Mouse (Mus musculus): ENCODE data around the gene Nodal. TPM values are rescaled to one million over a fixed set of nuclear protein-coding genes. Genes with fewer than 3 reads are reported as not detected.

Gene Nodal
- polyA plus RNA-seq, 1 experiment from 2014 or later, result 0.09 TPM

DNA sequence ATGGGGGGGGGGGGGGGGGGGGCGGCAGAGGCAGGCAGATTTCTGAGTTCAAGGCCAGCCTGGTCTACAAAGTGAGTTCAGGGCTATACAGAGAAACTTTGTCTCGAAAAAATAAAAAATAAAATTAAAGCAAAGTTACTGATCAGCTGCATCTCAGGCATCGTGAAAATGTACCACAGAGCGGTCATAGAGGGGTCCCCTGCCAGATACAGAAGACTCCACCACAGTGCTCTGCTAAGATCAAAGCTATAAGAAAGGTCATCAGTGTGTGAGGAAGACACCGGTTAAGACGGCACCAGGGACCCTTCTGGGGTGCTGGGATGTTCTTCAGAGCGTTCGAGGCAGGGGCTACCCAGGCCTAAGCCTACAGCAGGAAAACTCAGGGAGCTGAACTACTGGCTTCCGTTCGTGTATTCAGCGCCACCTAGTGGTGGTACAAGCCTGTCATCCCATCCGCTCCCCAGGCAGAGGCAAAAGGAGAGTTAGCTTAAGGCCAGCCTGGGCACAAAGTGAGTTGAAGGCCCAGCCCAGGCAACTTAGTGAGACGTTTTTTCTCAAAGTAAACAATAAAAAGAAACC, 18.5 kb upstream of the Nodal start:
- Histone ChIP-seq H3K9me3 (replicated peaks) (no peaks in the 10 kb centered on the region), H3K36me3 (no peaks in the 10 kb centered on the region), H3K27ac (no peak overlapping the region), H3K4me1 (replicated peaks) (peaks cover 6% of the 10 kb centered on the region), H3K27me3 (peaks cover 4% of the 10 kb centered on the region; the same call in 1 of the 2 replicates), H3K9ac (no peak overlapping the region), H3K4me2 (no peak overlapping the region), H3K4me3 (no peak overlapping the region)
- peak; percentile 57 for ATAC-seq (replicated peaks; ENCODE audit: insufficient number of reproducible peaks, insufficient read depth, low FRiP score, low read depth)
- WGBS, result 28% methylated on average over 13 of the region's 13 CpGs

DNA sequence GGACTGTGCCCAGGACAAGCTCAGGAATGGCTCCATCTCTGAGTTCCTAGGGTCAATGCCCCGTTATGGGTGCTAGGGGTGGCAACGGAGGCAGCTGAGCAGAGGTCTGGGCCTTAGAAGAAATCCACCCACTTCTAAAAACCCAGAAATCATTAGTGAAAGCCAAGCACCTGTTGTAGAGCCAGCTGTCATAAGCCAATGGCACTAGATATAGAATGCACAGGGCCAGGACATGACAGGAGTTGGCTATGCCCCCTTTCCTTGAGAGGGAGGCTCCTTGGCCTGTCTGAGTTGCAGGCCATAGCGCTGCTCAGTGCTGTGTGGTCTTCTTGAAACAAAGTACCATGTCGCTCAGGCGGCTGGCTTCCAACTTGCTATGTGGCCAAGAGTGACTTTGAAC, 17.4 kb upstream of the Nodal start:
- no peaks in the 10 kb centered on the region for H3K9me3 ChIP-seq (replicated peaks)
- no peak overlapping the region for H3K4me2 ChIP-seq
- no peak overlapping the region for H3K4me3 ChIP-seq
- H3K27me3 ChIP-seq, result peaks cover 6% of the 10 kb centered on the region
- H3K4me1 ChIP-seq (replicated peaks), result no peaks in the 10 kb centered on the region
- no peak overlapping the region for H3K9ac ChIP-seq
- H3K36me3 ChIP-seq, result no peaks in the 10 kb centered on the region
- H3K27ac ChIP-seq, result no peak overlapping the region
- WGBS, result 86% methylated on average over 5 of the region's 5 CpGs
- no peak for ATAC-seq (replicated peaks; ENCODE audit: insufficient number of reproducible peaks, insufficient read depth, low FRiP score, low read depth)

GRCm38 (mm10) chr10:61402480-61402879, 15.3 kb upstream of the Nodal start:
- Histone ChIP-seq H3K9me3 (replicated peaks) (no peaks in the 10 kb centered on the region), H3K27me3 (peaks cover 16% of the 10 kb centered on the region), H3K4me2 (no peak overlapping the region), H3K4me1 (replicated peaks) (0 out of 2 replicates have a peak, but pooled peaks cover 4% of the 10 kb centered on the region), H3K27ac (no peak overlapping the region), H3K9ac (no peak overlapping the region), H3K36me3 (no peaks in the 10 kb centered on the region), H3K4me3 (no peak overlapping the region)
- WGBS, result 72% methylated on average over 5 of the region's 5 CpGs
- no peak for ATAC-seq (replicated peaks; ENCODE audit: insufficient number of reproducible peaks, insufficient read depth, low FRiP score, low read depth)

DNA sequence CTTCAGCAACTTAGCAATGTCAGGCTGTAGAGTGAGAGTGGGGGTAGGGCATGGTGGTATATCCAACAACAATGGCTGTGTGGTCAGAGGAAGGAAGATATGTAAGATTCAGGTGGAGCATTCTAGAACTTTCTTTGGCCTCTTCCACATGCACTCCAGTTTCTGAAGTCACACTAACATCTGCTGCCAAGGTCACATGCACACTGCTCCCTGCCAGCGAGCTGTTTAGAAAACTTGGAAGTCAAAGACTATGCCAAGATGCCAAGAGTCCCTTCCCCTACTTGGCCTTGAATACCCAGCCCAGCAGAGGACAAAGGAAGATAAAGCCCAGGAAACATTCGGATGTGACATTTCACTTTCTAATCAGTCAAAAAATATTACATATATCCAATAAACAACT, 14.9 kb upstream of the Nodal start:
- 74% methylated on average over 2 of the region's 2 CpGs for WGBS
- Histone ChIP-seq H3K9me3 (replicated peaks) (no peaks in the 10 kb centered on the region), H3K27ac (no peak overlapping the region), H3K36me3 (no peaks in the 10 kb centered on the region), H3K4me3 (no peak overlapping the region), H3K27me3 (peaks cover 21% of the 10 kb centered on the region), H3K9ac (no peak overlapping the region), H3K4me2 (no peak overlapping the region), H3K4me1 (replicated peaks) (0 out of 2 replicates have a peak, but pooled peaks cover 4% of the 10 kb centered on the region)
- ATAC-seq (replicated peaks; ENCODE audit: insufficient number of reproducible peaks, insufficient read depth, low FRiP score, low read depth), result no peak

DNA sequence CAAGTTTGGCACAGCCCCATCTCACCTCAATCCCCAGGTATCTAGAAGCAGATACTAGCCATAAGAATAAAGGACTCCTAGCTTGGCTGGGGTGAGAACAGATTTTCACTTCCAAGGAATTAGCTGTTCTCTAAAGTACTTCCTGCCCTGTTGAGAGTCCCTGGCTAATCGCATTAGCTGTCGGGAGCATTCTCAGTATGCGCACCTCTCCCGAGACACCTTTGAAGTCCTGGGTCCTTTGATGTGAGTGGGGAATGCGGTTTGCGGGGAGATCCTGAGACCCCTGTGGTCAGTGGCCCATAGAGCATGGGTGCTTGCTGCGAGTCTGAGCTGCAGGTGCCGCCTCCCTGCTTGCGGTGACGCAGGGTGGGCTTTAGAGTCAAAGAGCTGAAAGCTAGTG, 11.8 kb upstream of the Nodal start:
- no peaks in the 10 kb centered on the region for H3K9me3 ChIP-seq (replicated peaks)
- peaks cover 20% of the 10 kb centered on the region for H3K27me3 ChIP-seq
- no peak overlapping the region for H3K4me3 ChIP-seq
- no peak for ATAC-seq (replicated peaks; ENCODE audit: insufficient number of reproducible peaks, insufficient read depth, low FRiP score, low read depth)
- 15% methylated on average over 10 of the region's 10 CpGs for WGBS
- H3K4me1 ChIP-seq (replicated peaks), result 0 out of 2 replicates have a peak, but pooled peaks cover 4% of the 10 kb centered on the region
- H3K27ac ChIP-seq, result no peak overlapping the region
- H3K4me2 ChIP-seq, result peak overlapping the region; percentile 15; the same call in 1 of the 2 replicates
- H3K36me3 ChIP-seq, result no peaks in the 10 kb centered on the region
- no peak overlapping the region for H3K9ac ChIP-seq

DNA sequence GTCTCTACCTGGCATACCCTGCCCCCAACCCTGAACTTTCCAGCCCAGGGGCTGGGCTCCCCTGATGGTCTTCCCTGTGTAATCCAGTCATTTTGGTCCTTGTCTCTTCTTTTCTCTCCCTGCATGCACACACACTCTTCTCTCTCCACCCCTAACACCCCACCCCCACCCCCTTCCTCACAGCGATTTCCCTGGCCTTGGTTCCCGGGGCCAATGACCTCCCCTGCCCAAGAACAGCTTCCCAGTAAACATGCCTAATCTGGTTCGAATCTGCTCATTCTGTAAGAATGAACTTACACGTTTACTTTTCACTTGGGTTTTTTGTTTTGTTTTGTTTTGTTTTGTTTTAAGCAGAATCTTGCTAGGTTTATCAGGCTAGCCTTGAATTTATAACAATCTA, 8.0 kb upstream of the Nodal start:
- Histone ChIP-seq H3K27ac (no peak overlapping the region), H3K4me3 (no peak overlapping the region), H3K27me3 (peaks cover 23% of the 10 kb centered on the region), H3K36me3 (no peaks in the 10 kb centered on the region), H3K9ac (no peak overlapping the region), H3K4me2 (no peak overlapping the region), H3K4me1 (replicated peaks) (peaks cover 13% of the 10 kb centered on the region; the same call in 1 of the 2 replicates), H3K9me3 (replicated peaks) (no peaks in the 10 kb centered on the region)
- 14% methylated on average over 4 of the region's 4 CpGs for WGBS
- ATAC-seq (replicated peaks; ENCODE audit: insufficient number of reproducible peaks, insufficient read depth, low FRiP score, low read depth), result no peak

- H3K4me2 ChIP-seq, result no peak overlapping the region
- ATAC-seq (replicated peaks; ENCODE audit: insufficient number of reproducible peaks, insufficient read depth, low FRiP score, low read depth), result no peak
- H3K27me3 ChIP-seq, result peaks cover 23% of the 10 kb centered on the region
- H3K4me3 ChIP-seq, result no peak overlapping the region
- H3K27ac ChIP-seq, result no peak overlapping the region
- 35% methylated on average over 9 of the region's 9 CpGs for WGBS
- peaks cover 13% of the 10 kb centered on the region; the same call in 1 of the 2 replicates for H3K4me1 ChIP-seq (replicated peaks)
- no peaks in the 10 kb centered on the region for H3K9me3 ChIP-seq (replicated peaks)
- H3K36me3 ChIP-seq, result no peaks in the 10 kb centered on the region
- H3K9ac ChIP-seq, result no peak overlapping the region
Observed at GRCm38 (mm10) chr10:61410193-61410592, 7.6 kb upstream of the Nodal start.

- no peak overlapping the region for H3K27ac ChIP-seq
- no peak overlapping the region for H3K9ac ChIP-seq
- no peak for ATAC-seq (replicated peaks; ENCODE audit: insufficient number of reproducible peaks, insufficient read depth, low FRiP score, low read depth)
- H3K9me3 ChIP-seq (replicated peaks), result no peaks in the 10 kb centered on the region
- H3K4me1 ChIP-seq (replicated peaks), result peaks cover 10% of the 10 kb centered on the region
- peak overlapping the region; percentile 2; the same call in 1 of the 2 replicates for H3K4me2 ChIP-seq
- H3K36me3 ChIP-seq, result no peaks in the 10 kb centered on the region
- H3K4me3 ChIP-seq, result no peak overlapping the region
- H3K27me3 ChIP-seq, result peaks cover 32% of the 10 kb centered on the region
- WGBS, result 20% methylated on average over 21 of the region's 21 CpGs
Observed at GRCm38 (mm10) chr10:61412910-61413625, 4.7 kb upstream of the Nodal start.

DNA sequence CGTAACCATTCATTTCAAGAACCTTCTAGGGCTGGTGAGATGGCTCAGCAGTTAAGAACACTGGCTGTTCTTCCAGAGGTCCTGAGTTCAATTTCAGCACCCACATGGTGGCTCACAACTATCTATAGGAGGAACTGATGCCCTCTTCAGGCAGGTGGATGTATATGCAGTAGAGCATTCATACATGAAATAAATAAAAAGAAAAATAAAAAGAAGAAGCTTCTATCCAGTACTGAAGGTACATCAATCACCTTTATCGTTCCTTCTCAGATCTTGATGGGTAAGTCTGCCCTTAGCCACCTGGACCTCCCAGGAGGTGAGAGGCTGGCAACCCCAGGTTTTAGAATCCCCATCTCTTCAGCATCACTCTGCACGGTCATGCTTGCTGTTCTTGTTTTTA, 2.5 kb upstream of the Nodal start:
- no peak overlapping the region for H3K9ac ChIP-seq
- peaks cover 22% of the 10 kb centered on the region for H3K4me1 ChIP-seq (replicated peaks)
- no peaks in the 10 kb centered on the region for H3K9me3 ChIP-seq (replicated peaks)
- WGBS, result 63% methylated on average over 3 of the region's 3 CpGs
- no peak overlapping the region for H3K27ac ChIP-seq
- no peaks in the 10 kb centered on the region for H3K36me3 ChIP-seq
- no peak for ATAC-seq (replicated peaks; ENCODE audit: insufficient number of reproducible peaks, insufficient read depth, low FRiP score, low read depth)
- H3K4me2 ChIP-seq, result no peak overlapping the region
- H3K4me3 ChIP-seq, result no peak overlapping the region
- H3K27me3 ChIP-seq, result peaks cover 51% of the 10 kb centered on the region

GRCm38 (mm10) chr10:61415890-61416289, 1.9 kb upstream of the Nodal start:
- no peak overlapping the region for H3K4me2 ChIP-seq
- H3K27ac ChIP-seq, result no peak overlapping the region
- H3K36me3 ChIP-seq, result no peaks in the 10 kb centered on the region
- no peak for ATAC-seq (replicated peaks; ENCODE audit: insufficient number of reproducible peaks, insufficient read depth, low FRiP score, low read depth)
- no peak overlapping the region for H3K9ac ChIP-seq
- H3K27me3 ChIP-seq, result peaks cover 55% of the 10 kb centered on the region
- no peak overlapping the region for H3K4me3 ChIP-seq
- no peaks in the 10 kb centered on the region for H3K9me3 ChIP-seq (replicated peaks)
- peaks cover 22% of the 10 kb centered on the region for H3K4me1 ChIP-seq (replicated peaks)
- 32% methylated on average over 8 of the region's 8 CpGs for WGBS

- Histone ChIP-seq H3K4me2 (no peak overlapping the region), H3K4me3 (no peak overlapping the region), H3K27me3 (peaks cover 59% of the 10 kb centered on the region), H3K9me3 (replicated peaks) (no peaks in the 10 kb centered on the region), H3K36me3 (no peaks in the 10 kb centered on the region), H3K27ac (no peak overlapping the region), H3K9ac (no peak overlapping the region), H3K4me1 (replicated peaks) (peaks cover 22% of the 10 kb centered on the region)
- no peak for ATAC-seq (replicated peaks; ENCODE audit: insufficient number of reproducible peaks, insufficient read depth, low FRiP score, low read depth)
- WGBS, result 39% methylated on average over 7 of the region's 7 CpGs
Observed at GRCm38 (mm10) chr10:61416561-61416960, 1.2 kb upstream of the Nodal start.

- no peak overlapping the region for H3K27ac ChIP-seq
- no peak for ATAC-seq (replicated peaks; ENCODE audit: insufficient number of reproducible peaks, insufficient read depth, low FRiP score, low read depth)
- H3K36me3 ChIP-seq, result no peaks in the 10 kb centered on the region
- no peak overlapping the region for H3K9ac ChIP-seq
- 63% methylated on average over 2 of the region's 2 CpGs for WGBS
- H3K4me1 ChIP-seq (replicated peaks), result peaks cover 22% of the 10 kb centered on the region
- H3K4me3 ChIP-seq, result no peak overlapping the region
- peaks cover 55% of the 10 kb centered on the region for H3K27me3 ChIP-seq
- no peak overlapping the region for H3K4me2 ChIP-seq
- H3K9me3 ChIP-seq (replicated peaks), result no peaks in the 10 kb centered on the region
Observed at GRCm38 (mm10) chr10:61417046-61417445, 726 bp upstream of the Nodal start.
